Mouse (Mus musculus) forebrain, embryonic 13.5 days (tissue): ENCODE results near the gene Usp39. TPM values are rescaled to one million over a fixed set of nuclear protein-coding genes. Genes with fewer than 3 reads are reported as not detected.

Experiments used
- ATAC-seq: fragments of 200-750 bp; cut with Nextera tagmentation; 2 replicates; pipeline ENCODE4 v1.8.0; 2017
- H3K27ac ChIP-seq: fragments of 300-500 bp; sonication (generic); 2 replicates; pipeline ENCODE4 v1.5.1; 2015; ENCODE audit warnings: inconsistent platforms, mild to moderate bottlenecking, moderate library complexity
- H3K27me3 ChIP-seq: fragments of 300-500 bp; sonication (generic); 2 replicates; pipeline ENCODE4 v1.6.1; 2015; ENCODE audit warnings: mild to moderate bottlenecking, inconsistent platforms
- H3K36me3 ChIP-seq: fragments of 300-500 bp; sonication (generic); 2 replicates; pipeline ENCODE4 v1.6.1; 2015; ENCODE audit warnings: mild to moderate bottlenecking, inconsistent platforms; ENCODE audit not compliant: poor library complexity, severe bottlenecking
- H3K4me1 ChIP-seq: fragments of 300-500 bp; sonication (generic); 2 replicates; pipeline ENCODE4 v1.6.1; 2015; ENCODE audit warnings: inconsistent platforms
- H3K4me2 ChIP-seq: fragments of 300-500 bp; sonication (generic); 2 replicates; pipeline ENCODE4 v1.6.1; 2015; ENCODE audit warnings: inconsistent platforms, mild to moderate bottlenecking, moderate library complexity
- H3K4me3 ChIP-seq: fragments of 300-500 bp; sonication (generic); 2 replicates; pipeline ENCODE4 v1.5.1; 2015; ENCODE audit warnings: mild to moderate bottlenecking, inconsistent platforms
- H3K9ac ChIP-seq: fragments of 300-500 bp; sonication (generic); 2 replicates; pipeline ENCODE4 v1.6.1; 2015; ENCODE audit warnings: mild to moderate bottlenecking, inconsistent platforms
- H3K9me3 ChIP-seq: fragments of 300-500 bp; sonication (generic); replicated peaks from 2 replicates; pipeline ENCODE4 v1.6.1; 2016; ENCODE audit warnings: inconsistent platforms
- WGBS: fragments of 180-500 bp; shearing (Covaris S2); methylation state at CpG from one replicate; pipeline ENCODE4 v1.1.7; 2015; 5-methylcytosine and 5-hydroxymethylcytosine counted together
- polyA plus RNA-seq: library from polyadenylated mRNA; unstranded; fragments of >200 nt; fragmentation: Nextera tagmentation; extraction: Ambion mirVana; gene quantifications from 2 replicates; pipeline ENCODE4 v1.2.1, GENCODE M21; 2015

Gene Usp39
- 61.9 and 64.8 TPM in 2 replicates for polyA plus RNA-seq

DNA sequence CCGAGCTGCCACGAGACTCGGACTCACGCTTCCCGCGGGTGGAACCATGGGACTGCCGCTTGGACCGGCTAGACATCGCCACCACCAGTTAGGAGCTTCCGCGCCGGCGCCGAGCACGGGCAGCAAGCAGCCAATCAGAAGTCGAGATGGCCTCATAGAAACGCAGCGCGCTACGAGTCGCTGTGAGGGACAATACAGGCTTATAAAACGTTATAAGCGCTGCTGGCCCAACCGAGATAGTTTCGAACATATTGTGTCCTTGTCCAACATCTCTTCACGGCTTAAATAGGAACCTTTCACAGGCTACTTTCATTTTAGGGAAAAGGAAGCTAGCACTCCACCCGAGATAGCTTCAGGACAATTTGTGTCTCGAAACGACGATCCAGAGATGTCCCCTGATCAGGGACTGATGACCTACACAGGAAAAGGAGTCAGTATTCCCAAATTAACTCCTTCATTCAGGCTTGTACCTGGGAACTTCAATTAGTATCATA lies at the start of gene Usp39:
Usp39 (minus strand) TSS at position 111 of the 494 bp plus-strand sequence.
- peak; percentile 87 for ATAC-seq
- no peaks in the 10 kb centered on the region for H3K9me3 ChIP-seq
- peaks cover 25% of the 10 kb centered on the region for H3K36me3 ChIP-seq
- under 1% methylated on average over 30 of the region's 30 CpGs for WGBS
- H3K4me1 ChIP-seq: peaks cover 51% of the 10 kb centered on the region
- peak within 1 kb of the TSS; percentile 89 for H3K4me2 ChIP-seq
- no peaks in the 10 kb centered on the region for H3K27me3 ChIP-seq
- H3K4me3 ChIP-seq: peak within 1 kb of the TSS; percentile 93
- H3K27ac ChIP-seq: no peak within 1 kb of the TSS; the same call in 1 of the 2 replicates
- H3K9ac ChIP-seq: peak within 1 kb of the TSS; percentile 91

DNA sequence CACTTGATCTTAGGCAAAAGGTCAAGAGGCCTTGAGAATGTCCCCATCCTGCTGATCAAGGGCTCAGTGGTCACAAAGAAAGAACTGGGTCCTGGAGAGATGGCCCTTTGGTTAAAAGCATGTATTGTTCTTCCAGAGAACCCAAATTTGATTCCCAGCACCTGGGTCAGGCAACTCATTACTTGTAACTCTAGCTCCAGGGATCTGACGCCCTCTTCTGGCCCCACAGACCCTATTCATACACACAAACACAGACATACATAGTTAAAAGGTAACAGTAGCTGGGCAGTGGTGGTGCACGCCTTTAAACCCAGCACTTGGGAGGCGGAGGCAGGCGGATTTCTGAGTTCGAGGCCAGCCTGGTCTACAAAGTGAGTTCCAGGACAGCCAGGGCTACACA lies 47.4 kb upstream of the Usp39 start:
- peaks cover 14% of the 10 kb centered on the region; the same call in 1 of the 2 replicates for H3K27me3 ChIP-seq
- WGBS: 88% methylated on average over 5 of the region's 5 CpGs
- H3K4me3 ChIP-seq: no peak overlapping the region

DNA sequence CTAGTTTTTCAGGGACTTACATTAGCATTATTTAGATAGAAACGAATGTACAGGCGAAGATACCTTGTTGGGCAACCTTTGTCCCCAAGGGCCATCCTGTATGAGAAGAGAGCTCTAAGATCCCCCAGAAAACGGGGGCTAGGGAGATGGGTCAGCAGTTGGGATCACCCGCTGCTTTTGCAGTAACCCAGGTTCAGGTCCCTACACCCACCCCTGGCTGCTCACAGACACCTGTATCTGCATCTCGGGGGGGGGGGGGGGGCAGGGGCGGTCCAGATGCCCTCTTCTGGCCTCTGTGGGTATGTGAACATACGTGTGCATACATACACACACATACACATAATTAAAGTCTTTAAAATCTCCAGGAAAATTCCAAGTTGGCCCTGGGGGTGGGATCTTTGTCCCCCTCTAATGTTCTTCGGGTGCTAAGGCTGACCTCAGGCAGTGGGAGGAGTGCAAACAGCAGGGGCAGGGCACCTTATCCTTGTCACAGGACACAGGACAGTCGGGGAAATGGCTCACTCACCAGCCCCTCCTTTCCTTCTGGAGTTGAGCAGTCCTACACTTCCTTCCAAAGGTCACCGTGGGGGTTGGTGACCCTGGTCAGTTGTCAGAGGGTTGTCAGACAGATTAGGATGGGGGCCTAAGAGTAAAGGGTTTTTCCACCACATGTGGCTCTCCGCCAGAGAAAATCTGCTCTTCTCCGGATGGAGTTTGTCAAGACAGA lies 46.0 kb upstream of the Usp39 start:
- H3K4me1 ChIP-seq: peaks cover 14% of the 10 kb centered on the region
- no peak overlapping the region for H3K27ac ChIP-seq
- peak overlapping the region; percentile 38; the same call in 1 of the 2 replicates for H3K4me3 ChIP-seq
- H3K27me3 ChIP-seq: peaks cover 14% of the 10 kb centered on the region; the same call in 1 of the 2 replicates
- H3K4me2 ChIP-seq: peak overlapping the region; percentile 60
- H3K9me3 ChIP-seq: no peaks in the 10 kb centered on the region
- H3K36me3 ChIP-seq: no peaks in the 10 kb centered on the region
- ATAC-seq: 0 out of 2 replicates have a peak, but pooled peaks have one; percentile 24
- 24% methylated on average over 12 of the region's 12 CpGs for WGBS
- H3K9ac ChIP-seq: no peak overlapping the region

More for the DNA sequence above, 47.4 kb upstream of the Usp39 start:
- Histone ChIP-seq H3K36me3 (no peaks in the 10 kb centered on the region), H3K27ac (no peak overlapping the region), H3K9me3 (no peaks in the 10 kb centered on the region), H3K4me1 (peaks cover 14% of the 10 kb centered on the region), H3K4me2 (no peak overlapping the region), H3K9ac (no peak overlapping the region)
- no peak for ATAC-seq

DNA sequence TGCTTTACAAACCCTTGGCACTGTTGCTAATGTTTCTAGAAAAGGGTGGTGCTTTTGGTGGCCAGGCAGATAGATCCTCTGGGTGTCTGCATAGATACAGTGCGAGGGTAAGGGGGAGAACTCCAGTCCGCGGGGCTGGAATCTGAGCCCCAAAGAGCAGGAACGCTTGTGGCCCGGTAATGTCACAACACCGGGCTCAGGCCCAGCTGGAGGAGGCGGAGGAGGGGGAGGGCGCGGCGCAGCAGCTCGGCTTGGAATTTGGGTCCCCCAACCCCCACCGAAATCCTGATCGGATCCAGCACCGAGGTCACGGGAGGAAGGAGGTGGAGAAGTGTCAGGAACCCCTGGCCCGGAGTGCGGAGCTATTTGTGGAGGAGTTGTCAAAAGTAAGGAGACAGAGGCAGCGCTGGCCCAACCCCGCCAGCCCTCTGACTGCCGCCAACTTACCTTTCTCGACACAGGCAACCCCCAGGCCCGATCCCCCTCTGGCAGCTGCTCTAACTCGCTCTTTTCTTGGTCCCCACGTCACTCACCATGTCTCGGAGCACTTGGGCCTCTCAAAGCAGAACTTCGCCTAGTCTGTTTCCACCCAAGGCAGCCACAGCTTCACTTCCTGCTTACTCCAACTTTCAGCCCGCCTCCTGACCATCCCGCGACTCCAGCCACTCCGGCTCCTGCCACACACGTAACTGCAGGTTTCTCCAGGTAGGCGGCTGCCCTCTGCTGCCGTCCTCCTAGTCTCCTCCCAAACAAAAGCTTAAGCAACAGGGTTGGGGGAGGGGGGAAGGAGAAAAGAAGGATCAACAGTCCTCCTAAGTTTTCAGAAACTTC lies 45.2 kb upstream of the Usp39 start, which contains the start of gene Vamp8:
Vamp8 (minus strand) TSS at position 763 of the 831 bp plus-strand sequence.
- Histone ChIP-seq H3K27ac (no peak within 1 kb of the TSS), H3K9ac (peak within 1 kb of the TSS; percentile 59), H3K36me3 (no peaks in the 10 kb centered on the region), H3K4me1 (peaks cover 14% of the 10 kb centered on the region), H3K9me3 (no peaks in the 10 kb centered on the region), H3K4me3 (peak within 1 kb of the TSS; percentile 38), H3K27me3 (peaks cover 14% of the 10 kb centered on the region; the same call in 1 of the 2 replicates), H3K4me2 (peak within 1 kb of the TSS; percentile 60)
- ATAC-seq: peak; percentile 41; the same call in 1 of the 2 replicates
- 2% methylated on average over 33 of the region's 33 CpGs for WGBS

DNA sequence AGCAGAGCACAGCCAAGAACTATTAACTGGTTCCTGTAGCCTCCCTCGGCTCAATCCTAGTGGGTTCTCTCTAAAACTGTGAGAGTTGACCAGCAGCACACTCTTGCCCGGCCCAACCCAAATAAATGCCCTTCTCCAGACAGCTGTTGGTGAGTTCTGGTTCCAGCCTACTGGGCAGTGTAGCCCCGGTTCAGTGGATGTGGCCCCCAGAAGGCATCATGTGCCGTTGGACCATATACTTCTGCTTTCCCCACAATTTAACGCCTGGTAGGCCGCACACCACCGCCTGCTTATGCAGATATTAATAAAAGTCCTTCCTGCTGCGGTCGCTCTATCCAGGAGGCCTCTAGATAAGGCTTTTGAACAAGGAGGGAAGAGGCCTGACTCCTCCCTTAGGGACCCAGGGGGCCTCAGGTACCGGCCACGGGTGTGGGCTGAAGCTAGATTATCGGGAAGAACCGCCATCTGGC lies 44.5 kb upstream of the Usp39 start:
- 32% methylated on average over 13 of the region's 13 CpGs for WGBS

DNA sequence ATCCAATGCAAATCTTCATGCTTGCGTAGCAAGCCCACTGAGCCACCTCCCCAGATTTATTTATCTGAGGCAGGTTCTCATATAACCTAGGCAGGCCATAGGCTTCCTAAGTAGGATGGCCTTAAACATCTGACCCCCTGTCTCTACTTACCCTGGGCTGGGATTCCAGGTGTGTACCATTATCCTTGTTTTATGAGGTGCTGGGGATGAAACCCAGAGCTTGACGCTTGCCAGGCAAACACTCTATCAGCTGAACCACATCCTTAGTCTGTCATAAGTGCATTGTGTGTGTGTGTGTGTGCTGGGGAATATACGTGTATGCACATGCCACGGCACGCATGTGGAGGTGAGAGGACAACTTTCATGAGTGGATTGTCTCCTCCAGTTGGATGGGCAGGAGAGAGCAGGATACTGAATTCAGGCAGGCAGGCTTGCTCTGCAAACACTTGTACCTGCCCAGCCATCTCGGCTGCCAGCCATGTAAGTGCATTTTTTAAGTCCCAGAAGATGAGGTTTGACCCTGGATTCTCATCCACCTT lies 43.9 kb upstream of the Usp39 start:
- H3K9ac ChIP-seq: no peak overlapping the region
- 88% methylated on average over 6 of the region's 6 CpGs for WGBS
- H3K4me1 ChIP-seq: peaks cover 14% of the 10 kb centered on the region
- no peak overlapping the region for H3K4me2 ChIP-seq
- H3K27me3 ChIP-seq: peaks cover 14% of the 10 kb centered on the region; the same call in 1 of the 2 replicates
- H3K36me3 ChIP-seq: no peaks in the 10 kb centered on the region
- no peak overlapping the region for H3K27ac ChIP-seq
- ATAC-seq: no peak
- no peaks in the 10 kb centered on the region for H3K9me3 ChIP-seq
- no peak overlapping the region for H3K4me3 ChIP-seq

More for the DNA sequence above, 44.5 kb upstream of the Usp39 start:
- no peak overlapping the region for H3K27ac ChIP-seq
- peaks cover 14% of the 10 kb centered on the region; the same call in 1 of the 2 replicates for H3K27me3 ChIP-seq
- H3K9me3 ChIP-seq: no peaks in the 10 kb centered on the region
- ATAC-seq: no peak
- peak overlapping the region; percentile 59; the same call in 1 of the 2 replicates for H3K9ac ChIP-seq
- peak overlapping the region; percentile 38; the same call in 1 of the 2 replicates for H3K4me3 ChIP-seq
- H3K4me1 ChIP-seq: peaks cover 14% of the 10 kb centered on the region
- H3K4me2 ChIP-seq: peak overlapping the region; percentile 60
- no peaks in the 10 kb centered on the region for H3K36me3 ChIP-seq

DNA sequence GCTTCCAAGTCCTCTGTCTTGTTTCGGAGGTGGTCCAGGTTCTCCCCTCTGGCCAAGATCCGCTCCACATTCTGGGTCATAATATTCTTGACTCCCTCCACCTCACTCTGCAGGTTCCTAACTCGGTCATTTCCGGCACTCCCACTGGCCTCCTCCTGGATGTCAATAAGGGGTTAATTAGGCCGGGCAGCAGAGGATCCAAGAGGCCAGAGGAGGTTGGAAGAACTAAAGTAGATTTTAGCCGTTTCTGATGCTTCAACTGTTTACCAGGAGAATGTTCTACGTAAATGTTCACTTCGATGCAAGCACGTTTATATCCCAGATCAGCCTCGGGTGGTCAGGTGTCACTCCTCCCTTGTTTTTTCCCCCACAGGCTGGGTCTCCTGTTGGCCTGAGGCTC lies 43.3 kb upstream of the Usp39 start:
- Histone ChIP-seq H3K4me2 (no peak overlapping the region), H3K27me3 (peaks cover 14% of the 10 kb centered on the region; the same call in 1 of the 2 replicates), H3K36me3 (no peaks in the 10 kb centered on the region), H3K9ac (no peak overlapping the region), H3K4me1 (peaks cover 14% of the 10 kb centered on the region), H3K4me3 (no peak overlapping the region), H3K27ac (no peak overlapping the region), H3K9me3 (no peaks in the 10 kb centered on the region)
- 73% methylated on average over 10 of the region's 10 CpGs for WGBS
- no peak for ATAC-seq

DNA sequence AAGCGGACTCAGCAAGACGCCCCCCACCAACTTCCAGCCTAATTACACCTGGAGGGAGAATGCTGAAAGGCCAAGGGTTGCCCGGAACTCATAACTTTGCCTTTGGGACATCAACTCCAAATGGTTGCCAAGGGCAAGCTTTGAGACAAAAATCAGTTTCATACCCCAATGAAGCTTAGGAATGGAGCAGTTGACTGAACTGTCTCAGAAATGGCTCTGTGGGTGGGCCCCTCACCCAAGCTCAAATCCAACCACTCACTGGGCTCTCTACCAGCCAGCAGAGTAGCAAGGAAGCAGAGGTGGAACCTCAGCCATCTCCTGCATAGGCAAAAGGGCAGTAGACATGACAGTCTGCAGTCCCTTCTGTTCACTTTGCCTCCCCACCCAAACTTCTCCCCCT lies 42.8 kb upstream of the Usp39 start:
- H3K4me1 ChIP-seq: peaks cover 14% of the 10 kb centered on the region
- 83% methylated on average over 3 of the region's 3 CpGs for WGBS
- ATAC-seq: no peak
- peaks cover 14% of the 10 kb centered on the region; the same call in 1 of the 2 replicates for H3K27me3 ChIP-seq
- H3K9ac ChIP-seq: no peak overlapping the region
- H3K4me3 ChIP-seq: no peak overlapping the region
- no peaks in the 10 kb centered on the region for H3K36me3 ChIP-seq
- H3K27ac ChIP-seq: no peak overlapping the region
- no peak overlapping the region for H3K4me2 ChIP-seq
- H3K9me3 ChIP-seq: no peaks in the 10 kb centered on the region

DNA sequence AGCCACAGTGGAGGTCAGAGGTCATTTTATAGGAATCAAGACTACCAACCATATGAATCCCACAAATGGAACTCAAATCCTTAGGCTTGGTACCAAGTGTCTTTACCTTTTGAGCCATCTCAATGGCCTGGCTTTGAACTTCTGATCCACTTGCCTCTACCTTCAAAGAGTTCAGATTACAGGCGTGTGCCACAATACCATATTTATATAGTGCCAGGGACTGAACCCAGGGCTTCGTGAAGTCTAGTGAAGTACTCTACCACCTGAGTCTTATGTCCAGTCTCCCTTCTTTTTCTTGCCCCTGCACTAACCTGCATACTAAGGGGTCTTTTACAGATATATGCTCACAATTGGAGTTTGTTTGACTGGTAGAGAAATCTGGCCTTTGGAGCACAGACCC lies 41.6 kb upstream of the Usp39 start:
- peaks cover 14% of the 10 kb centered on the region for H3K27me3 ChIP-seq
- no peak overlapping the region for H3K4me3 ChIP-seq
- no peak for ATAC-seq
- 88% methylated on average over 2 of the region's 2 CpGs for WGBS
- peaks cover 14% of the 10 kb centered on the region for H3K4me1 ChIP-seq
- no peak overlapping the region for H3K9ac ChIP-seq
- no peaks in the 10 kb centered on the region for H3K36me3 ChIP-seq
- no peak overlapping the region for H3K4me2 ChIP-seq
- H3K27ac ChIP-seq: no peak overlapping the region
- H3K9me3 ChIP-seq: no peaks in the 10 kb centered on the region

DNA sequence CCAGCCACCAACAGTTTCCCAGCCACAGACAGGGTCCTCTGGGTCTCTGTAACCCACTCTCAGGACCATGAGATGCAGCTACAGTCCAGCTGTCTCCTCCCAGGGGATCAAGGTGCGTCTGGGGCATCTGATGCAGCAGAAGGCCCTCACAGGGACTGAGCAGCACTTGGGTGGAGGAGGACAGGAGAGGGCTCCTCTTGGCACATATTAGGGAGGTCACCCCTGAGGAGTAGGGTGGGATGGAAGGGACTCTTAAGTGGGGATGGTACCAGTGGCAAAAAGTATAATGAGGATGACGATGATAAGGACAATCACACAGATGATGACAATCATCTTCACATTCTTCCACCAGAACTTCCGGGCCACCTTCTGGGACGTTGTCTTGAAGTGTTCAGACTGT lies 40.3 kb upstream of the Usp39 start:
- no peaks in the 10 kb centered on the region for H3K9me3 ChIP-seq
- peaks cover 13% of the 10 kb centered on the region for H3K4me1 ChIP-seq
- H3K9ac ChIP-seq: no peak overlapping the region
- no peaks in the 10 kb centered on the region for H3K36me3 ChIP-seq
- ATAC-seq: no peak
- peaks cover 21% of the 10 kb centered on the region for H3K27me3 ChIP-seq
- 87% methylated on average over 4 of the region's 4 CpGs for WGBS
- H3K4me2 ChIP-seq: no peak overlapping the region
- H3K27ac ChIP-seq: no peak overlapping the region
- H3K4me3 ChIP-seq: no peak overlapping the region

DNA sequence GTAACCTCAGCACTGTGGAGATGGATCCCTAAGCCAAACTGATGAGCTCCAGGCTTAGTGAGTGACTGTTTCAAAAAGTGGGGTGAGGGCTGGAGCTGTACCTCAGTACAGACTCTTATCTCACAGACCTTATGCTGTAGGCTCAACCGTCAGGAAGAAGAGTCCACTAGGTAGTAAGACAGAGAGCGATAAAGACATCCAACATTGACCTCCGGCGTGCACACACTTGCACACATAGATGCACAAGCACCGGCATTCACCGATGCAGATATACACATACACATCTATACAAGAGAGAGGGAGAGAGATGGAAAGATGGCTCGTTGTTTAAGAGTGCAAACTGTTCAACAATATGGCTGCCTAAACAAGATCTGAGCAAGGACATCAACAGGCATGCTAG lies 39.0 kb upstream of the Usp39 start:
- H3K27ac ChIP-seq: no peak overlapping the region
- WGBS: 92% methylated on average over 7 of the region's 7 CpGs
- H3K36me3 ChIP-seq: no peaks in the 10 kb centered on the region
- H3K9me3 ChIP-seq: no peaks in the 10 kb centered on the region
- H3K27me3 ChIP-seq: peaks cover 24% of the 10 kb centered on the region
- no peak overlapping the region for H3K4me2 ChIP-seq
- H3K9ac ChIP-seq: no peak overlapping the region
- no peak overlapping the region for H3K4me3 ChIP-seq
- ATAC-seq: no peak
- peaks cover 7% of the 10 kb centered on the region; the same call in 1 of the 2 replicates for H3K4me1 ChIP-seq
